Mouse (Mus musculus) cortical plate, adult 2 months (tissue): ENCODE measurements at regions not wholly inside any gene's neighbourhood (a gene's known extent, or its start where the extent isn't known, plus 50 kb on each side); places are given as distances from the start of the nearest gene placed in this dataset.

Source experiments
- CTCF ChIP-seq: fragments of 200-500 bp; IDR thresholded peaks from 2 replicates; pipeline ENCODE4 v1.5.1; 2011; ENCODE audit warnings: mild to moderate bottlenecking, control low read depth, low read length; ENCODE audit not compliant: insufficient read depth; ENCODE audit errors: extremely low read depth
- POLR2A ChIP-seq: fragments of 200-500 bp; IDR thresholded peaks from 2 replicates; pipeline ENCODE4 v1.6.1; 2011; ENCODE audit warnings: mild to moderate bottlenecking, low read length, control low read depth; ENCODE audit not compliant: insufficient read depth; ENCODE audit errors: extremely low read depth

GRCm38 (mm10) chr2:94246180-94246611, 88.4 kb upstream of the Hsd17b12 start:
- no peak for TF ChIP-seq POLR2A
- TF ChIP-seq CTCF, result no peak
